Mouse (Mus musculus) embryonic fibroblast, embryonic 13.5 days (primary cell): ENCODE measurements around the gene Sod2.
"Not testable (repeated sequence)": the region's sequence is repeated elsewhere in the genome, so short reads cannot be mapped to it uniquely, and the experiment has no call there.

Experiments
- CTCF ChIP-seq: IDR thresholded peaks from 2 replicates; pipeline ENCODE4 v1.5.1; 2011; ENCODE audit warnings: mild to moderate bottlenecking, control low read depth, low read length, moderate library complexity, borderline replicate concordance; ENCODE audit not compliant: insufficient read depth
- POLR2A ChIP-seq: IDR thresholded peaks from 2 replicates; pipeline ENCODE4 v1.6.1; 2011; ENCODE audit warnings: low read depth, mild to moderate bottlenecking, control low read depth, low read length, moderate library complexity

- TF ChIP-seq CTCF, POLR2A: not testable (repeated sequence)
Measured at GRCm38 (mm10) chr17:13052124-13052813, 45.6 kb downstream of the Sod2 start, which contains the start of gene Gpr31b.
